Mouse (Mus musculus) olfactory bulb, adult 2 months (tissue): ENCODE measurements around the gene Gm867.

Experiments used
- CTCF ChIP-seq: fragments of 200-500 bp; IDR thresholded peaks from 2 replicates; pipeline ENCODE4 v1.5.1; 2012; ENCODE audit warnings: low read depth, mild to moderate bottlenecking, low read length, moderate library complexity; ENCODE audit not compliant: insufficient read depth
- POLR2A ChIP-seq: fragments of 200-500 bp; IDR thresholded peaks from 2 replicates; pipeline ENCODE4 v1.6.1; 2012; ENCODE audit warnings: mild to moderate bottlenecking, low read depth, low read length, moderate library complexity; ENCODE audit not compliant: insufficient read depth

DNA sequence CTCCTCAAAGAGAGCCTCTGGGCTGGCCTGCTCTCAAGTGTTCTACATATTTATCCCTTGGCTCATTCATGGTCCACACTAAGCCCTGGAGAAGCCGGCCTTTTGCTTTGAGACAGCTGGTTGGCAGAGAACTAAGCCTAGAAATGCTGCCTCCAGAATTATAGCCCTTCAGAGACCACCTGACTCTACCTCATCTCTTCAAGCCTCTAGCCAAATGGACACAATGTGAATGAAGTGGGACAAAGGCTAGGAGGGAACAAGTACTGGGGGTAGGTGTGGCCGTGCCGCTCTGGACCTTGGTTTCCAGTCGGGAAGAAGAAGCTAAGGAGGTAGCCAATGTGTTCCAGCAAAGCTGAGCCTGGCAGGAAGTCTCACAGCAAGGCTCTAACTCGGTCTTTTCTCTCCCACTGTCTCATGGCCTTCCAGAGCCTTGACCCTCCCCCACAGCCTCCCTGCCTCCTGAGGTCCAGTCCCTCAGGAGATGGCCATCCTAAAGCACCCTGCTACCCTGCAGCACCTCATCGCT lies 42.4 kb downstream of the Gm867 start:
- TF ChIP-seq CTCF, result no peak
- TF ChIP-seq POLR2A, result no peak
